Mouse (Mus musculus) lung, postnatal 0 days (tissue): Measurements from ENCODE around the gene Erap1. TPM values are rescaled to one million over a fixed set of nuclear protein-coding genes. Genes with fewer than 3 reads are reported as not detected.
A peak's percentile ranks its signal among the peaks of the same experiment; 100 is the strongest.
"Not testable (repeated sequence)": the region's sequence is repeated elsewhere in the genome, so short reads cannot be mapped to it uniquely, and the experiment has no call there.

ENCODE experiments used
- ATAC-seq: fragments of 200-750 bp; cut with Nextera tagmentation; 2 replicates; pipeline ENCODE4 v1.8.0; 2017; ENCODE audit warnings: moderate library complexity
- DNase-seq: peaks from one replicate; pipeline ENCODE4 v3.0.0-alpha.2; 2016; ENCODE audit warnings: low spot score
- H3K27ac ChIP-seq: fragments of 300-500 bp; sonication (generic); 2 replicates; pipeline ENCODE4 v1.5.1; 2014; ENCODE audit warnings: antibody characterized with exemption, mild to moderate bottlenecking, low read length, mixed read lengths
- H3K27me3 ChIP-seq: fragments of 300-500 bp; sonication (generic); replicated peaks from 2 replicates; pipeline ENCODE4 v1.6.1; 2014; ENCODE audit warnings: low read length, mixed read lengths; ENCODE audit not compliant: insufficient read depth
- H3K36me3 ChIP-seq: fragments of 300-500 bp; sonication (generic); 2 replicates; pipeline ENCODE4 v1.6.1; 2014; ENCODE audit warnings: low read length, mixed read lengths; ENCODE audit not compliant: insufficient read depth
- H3K4me1 ChIP-seq: fragments of 300-500 bp; sonication (generic); 2 replicates; pipeline ENCODE4 v1.6.1; 2014; ENCODE audit warnings: antibody characterized with exemption, low read depth, low read length, mixed read lengths; ENCODE audit not compliant: insufficient read depth
- H3K4me2 ChIP-seq: fragments of 300-500 bp; sonication (generic); replicated peaks from 2 replicates; pipeline ENCODE4 v1.6.1; 2014; ENCODE audit warnings: low read depth, mild to moderate bottlenecking, low read length, moderate library complexity, mixed read lengths
- H3K4me3 ChIP-seq: fragments of 300-500 bp; sonication (generic); 2 replicates; pipeline ENCODE4 v1.5.1; 2014; ENCODE audit warnings: low read depth, low read length
- H3K9ac ChIP-seq: fragments of 300-500 bp; sonication (generic); replicated peaks from 2 replicates; pipeline ENCODE4 v1.6.1; 2014; ENCODE audit warnings: low read depth, mild to moderate bottlenecking
- H3K9me3 ChIP-seq: fragments of 300-500 bp; sonication (generic); 2 replicates; pipeline ENCODE4 v1.6.1; 2016; ENCODE audit warnings: low read length, mixed read lengths
- CTCF ChIP-seq: IDR thresholded peaks from 2 replicates; pipeline ENCODE4 v1.5.1; 2016; ENCODE audit warnings: antibody characterized with exemption, mild to moderate bottlenecking
- EP300 ChIP-seq: IDR thresholded peaks from 2 replicates; pipeline ENCODE4 v1.6.1; 2016; ENCODE audit warnings: antibody characterized with exemption, mild to moderate bottlenecking, control low read depth
- WGBS: fragments of 180-500 bp; shearing (Covaris S2); extraction: QIAGEN DNeasy Blood & Tissue Kit; methylation state at CpG from one replicate; pipeline ENCODE4 v1.1.7; 2014; 5-methylcytosine and 5-hydroxymethylcytosine counted together
- polyA plus RNA-seq: library from polyadenylated mRNA; unstranded; fragments of >200 nt; fragmentation: Nextera tagmentation; extraction: Ambion mirVana; gene quantifications from 2 replicates; pipeline ENCODE4 v1.2.1, GENCODE M21; 2015

The Erap1 gene
- polyA plus RNA-seq, 1 experiment from 2014 or later: 25.5 TPM

GRCm38 (mm10) chr13:74632327-74632726 is 7.0 kb upstream of the Erap1 start:
- no peak overlapping the region for H3K27ac ChIP-seq
- H3K27me3 ChIP-seq: no peaks in the 10 kb centered on the region
- no peaks in the 10 kb centered on the region for H3K4me1 ChIP-seq
- H3K4me3 ChIP-seq: no peak overlapping the region
- ATAC-seq (no peak), DNase-seq (no peak)
- no peak overlapping the region for H3K9ac ChIP-seq
- H3K4me2 ChIP-seq: no peak overlapping the region
- WGBS: 44% methylated on average over 1 of the region's 1 CpGs
- H3K9me3 ChIP-seq: no peaks in the 10 kb centered on the region
- no peaks in the 10 kb centered on the region for H3K36me3 ChIP-seq
- TF ChIP-seq EP300 (no peak), CTCF (no peak)

GRCm38 (mm10) chr13:74632857-74633256 is 6.5 kb upstream of the Erap1 start:
- Histone ChIP-seq H3K4me3 (no peak overlapping the region), H3K9ac (no peak overlapping the region), H3K27ac (no peak overlapping the region), H3K4me2 (no peak overlapping the region), H3K36me3 (no peaks in the 10 kb centered on the region), H3K9me3 (no peaks in the 10 kb centered on the region), H3K27me3 (no peaks in the 10 kb centered on the region), H3K4me1 (no peaks in the 10 kb centered on the region)
- 70% methylated on average over 3 of the region's 3 CpGs for WGBS
- ATAC-seq (no peak), DNase-seq (no peak)
- no peak for TF ChIP-seq CTCF
- TF ChIP-seq EP300: no peak

- peak; percentile 92 for ATAC-seq
- Histone ChIP-seq H3K36me3 (no peaks in the 10 kb centered on the region), H3K4me2 (peak overlapping the region; percentile 80), H3K4me1 (no peaks in the 10 kb centered on the region), H3K9me3 (no peaks in the 10 kb centered on the region), H3K4me3 (peak overlapping the region; percentile 94), H3K27me3 (no peaks in the 10 kb centered on the region), H3K27ac (peak overlapping the region; percentile 98), H3K9ac (peak overlapping the region; percentile 90)
- DNase-seq: peak; percentile 92
- WGBS: under 1% methylated on average over 39 of the region's 49 CpGs
- TF ChIP-seq EP300 (no peak), CTCF (peak; percentile 7)
Observed at GRCm38 (mm10) chr13:74639712-74640522, 549 bp downstream of the Erap1 start.

GRCm38 (mm10) chr13:74640523-74640920 is 1.2 kb downstream of the Erap1 start:
- WGBS: 50% methylated on average over 3 of the region's 3 CpGs
- Histone ChIP-seq H3K27ac (peak overlapping the region; percentile 98), H3K4me3 (peak overlapping the region; percentile 94), H3K4me2 (peak overlapping the region; percentile 80)
- DNase-seq, H3K36me3 ChIP-seq, H3K9ac ChIP-seq, H3K27me3 ChIP-seq, ATAC-seq, H3K4me1 ChIP-seq, H3K9me3 ChIP-seq: not testable (repeated sequence)

DNA sequence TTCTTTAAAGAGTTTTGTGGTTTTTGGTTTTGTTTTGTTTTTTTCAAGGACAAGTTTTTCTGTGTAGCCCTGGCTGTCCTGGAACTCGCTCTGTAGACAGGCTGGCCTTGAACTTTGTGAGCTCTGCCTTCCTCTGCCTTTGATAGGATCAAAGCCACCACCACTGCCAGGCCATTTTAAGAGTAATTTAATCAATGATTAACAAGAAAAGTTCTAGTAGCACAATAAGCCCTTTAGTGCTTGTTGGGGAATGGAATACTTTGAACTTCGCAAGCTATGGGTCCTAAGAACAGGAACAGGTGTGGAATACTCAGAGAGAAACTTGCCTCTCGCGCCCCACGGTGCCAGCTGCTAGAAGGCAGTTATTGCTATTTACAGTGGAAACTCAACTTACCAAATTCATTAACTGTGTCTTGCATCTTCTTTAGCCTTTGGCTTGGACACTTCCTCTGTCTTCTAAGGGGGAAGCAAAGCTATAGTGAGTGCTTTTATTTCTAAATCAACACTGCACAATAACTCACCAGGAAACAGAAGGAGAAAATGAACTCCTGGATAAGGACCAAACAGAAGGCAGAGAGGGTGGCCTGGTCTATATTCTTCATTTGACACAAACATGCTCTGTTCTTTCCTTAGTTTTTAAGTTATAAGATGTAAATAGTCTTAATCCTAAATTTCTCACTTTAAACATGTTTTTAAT is 56.3 kb downstream of the Erap1 start:
- H3K27ac ChIP-seq: no peak overlapping the region
- no peak overlapping the region for H3K9ac ChIP-seq
- H3K4me2 ChIP-seq: no peak overlapping the region
- H3K4me1 ChIP-seq: no peaks in the 10 kb centered on the region
- TF ChIP-seq CTCF: no peak
- TF ChIP-seq EP300: no peak
- DNase-seq: no peak
- no peak overlapping the region for H3K4me3 ChIP-seq
- no peak for ATAC-seq
- H3K9me3 ChIP-seq: no peaks in the 10 kb centered on the region
- H3K36me3 ChIP-seq: peaks cover 5% of the 10 kb centered on the region
- WGBS: 74% methylated on average over 5 of the region's 5 CpGs
- no peaks in the 10 kb centered on the region for H3K27me3 ChIP-seq

DNA sequence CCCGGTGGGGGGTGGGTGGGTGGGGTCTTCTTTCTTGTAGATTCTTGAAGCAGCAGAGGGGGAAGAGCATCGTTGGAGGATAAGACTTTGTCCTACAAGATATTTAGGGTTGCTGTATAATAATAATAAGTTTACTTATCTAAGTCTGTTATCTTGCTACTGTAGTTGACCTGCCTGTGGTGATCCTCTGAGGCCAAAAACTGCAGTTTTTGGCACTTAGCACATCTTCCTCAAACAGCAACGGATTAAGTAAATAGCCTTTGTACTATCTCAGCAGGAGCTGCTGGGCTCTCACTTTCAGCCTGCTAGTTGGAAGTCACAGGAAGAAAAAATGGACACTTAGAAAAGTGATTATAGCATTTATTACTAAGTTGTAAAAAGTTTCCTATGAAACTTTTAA is 56.9 kb downstream of the Erap1 start:
- H3K27me3 ChIP-seq: no peaks in the 10 kb centered on the region
- 59% methylated on average over 3 of the region's 3 CpGs for WGBS
- no peaks in the 10 kb centered on the region for H3K9me3 ChIP-seq
- DNase-seq: no peak
- H3K4me1 ChIP-seq: no peaks in the 10 kb centered on the region
- H3K27ac ChIP-seq: no peak overlapping the region
- no peak overlapping the region for H3K9ac ChIP-seq
- ATAC-seq: no peak
- no peak overlapping the region for H3K4me2 ChIP-seq
- H3K36me3 ChIP-seq: peaks cover 5% of the 10 kb centered on the region
- no peak for TF ChIP-seq EP300
- no peak for TF ChIP-seq CTCF
- H3K4me3 ChIP-seq: no peak overlapping the region
